Mouse (Mus musculus) heart, adult 18-20 months (tissue): Measurements from ENCODE around the gene Efcab6. TPM values are rescaled to one million over a fixed set of nuclear protein-coding genes. Genes with fewer than 3 reads are reported as not detected.
"Not testable (repeated sequence)": the region's sequence is repeated elsewhere in the genome, so short reads cannot be mapped to it uniquely, and the experiment has no call there.

Source experiments
- DNase-seq, 2 experiments: peaks; one replicate each; pipeline ENCODE4 v3.0.0; 2021 to 2022; ENCODE audit warnings: mixed read lengths in 1 of 2
- long read RNA-seq, 2 experiments: library from polyadenylated mRNA; stranded (forward); transcript quantifications; one replicate each; pipeline ENCODE4 v2.0.0; 2021
- total RNA-seq, 2 experiments: library from RNA; stranded (reverse); gene quantifications; 2 replicates each; pipeline ENCODE4 v1.2.3; 2021

The Efcab6 gene
- under 1 TPM in 1 of 2 experiments, not detected in 1; 0.08 TPM for total RNA-seq
- long read RNA-seq, experiment 1: 0 reads
- long read RNA-seq, experiment 2: 0 reads

- DNase-seq: no peak
Measured at GRCm38 (mm10) chr15:84065140-84065539, at the start of gene Efcab6. TSS of gene Efcab6 (minus strand) at chr15:84065379.

- DNase-seq: no peak
Measured at GRCm38 (mm10) chr15:84113873-84114272, 48.7 kb upstream of the Efcab6 start.

GRCm38 (mm10) chr15:84108899-84109298 lies 43.7 kb upstream of the Efcab6 start:
- peak in 1 of 2 experiments; percentile 22 for DNase-seq

- DNase-seq: no peak
Measured at GRCm38 (mm10) chr15:84105924-84106500, 40.8 kb upstream of the Efcab6 start.

GRCm38 (mm10) chr15:84105105-84105923 lies 40.1 kb upstream of the Efcab6 start, which contains the start of gene Sult4a1:
TSS of gene Sult4a1 (minus strand) at chr15:84105754.
- DNase-seq: no peak

GRCm38 (mm10) chr15:84104626-84105025 lies 39.4 kb upstream of the Efcab6 start:
- no peak for DNase-seq

- not testable (repeated sequence) for DNase-seq
Measured at GRCm38 (mm10) chr15:84097536-84097935, 32.4 kb upstream of the Efcab6 start.

GRCm38 (mm10) chr15:84096051-84096450 lies 30.9 kb upstream of the Efcab6 start:
- DNase-seq: peak; percentile 26 to 38

GRCm38 (mm10) chr15:84094921-84095320 lies 29.7 kb upstream of the Efcab6 start:
- no peak for DNase-seq

GRCm38 (mm10) chr15:84086775-84087174 lies 21.6 kb upstream of the Efcab6 start:
- DNase-seq: no peak

GRCm38 (mm10) chr15:84086364-84086763 lies 21.2 kb upstream of the Efcab6 start:
- DNase-seq: no peak

GRCm38 (mm10) chr15:84080069-84080468 lies 14.9 kb upstream of the Efcab6 start:
- DNase-seq: no peak

- no peak for DNase-seq
Measured at GRCm38 (mm10) chr15:84079519-84079918, 14.3 kb upstream of the Efcab6 start.

- no peak for DNase-seq
Measured at GRCm38 (mm10) chr15:84078667-84079066, 13.5 kb upstream of the Efcab6 start.

- DNase-seq: no peak
Measured at GRCm38 (mm10) chr15:84077151-84077550, 12.0 kb upstream of the Efcab6 start.

- no peak for DNase-seq
Measured at GRCm38 (mm10) chr15:84074705-84075185, 9.6 kb upstream of the Efcab6 start.

GRCm38 (mm10) chr15:84073911-84074704 lies 8.9 kb upstream of the Efcab6 start:
- peak; percentile 24 to 81 for DNase-seq

- no peak for DNase-seq
Measured at GRCm38 (mm10) chr15:84073058-84073457, 7.9 kb upstream of the Efcab6 start.

- DNase-seq: peak; percentile 29 to 68
Measured at GRCm38 (mm10) chr15:84072226-84072625, 7.0 kb upstream of the Efcab6 start.

GRCm38 (mm10) chr15:84070116-84070676 lies 5.0 kb upstream of the Efcab6 start:
- DNase-seq: no peak

GRCm38 (mm10) chr15:84069455-84070050 lies 4.4 kb upstream of the Efcab6 start:
- no peak for DNase-seq

- DNase-seq: no peak
Measured at GRCm38 (mm10) chr15:84065701-84066100, 522 bp upstream of the Efcab6 start.
